Mouse (Mus musculus) CH12.LX (cell line): ENCODE measurements at regions not wholly inside any gene's neighbourhood (a gene's known extent, or its start where the extent isn't known, plus 50 kb on each side); places are given as distances from the start of the nearest gene placed in this dataset.

ENCODE experiments used
- CTCF ChIP-seq, 2 experiments: IDR thresholded peaks in 1 of 2; conservative IDR thresholded peaks in 1 of 2; 2 replicates each; pipeline ENCODE4 v1.5.1; 2011 to 2012; ENCODE audit warnings: low read depth in 2 of 2, low read length in 2 of 2, improper control_type of control experiment in 1 of 2, inconsistent platforms in 1 of 2, mild to moderate bottlenecking in 1 of 2, moderate library complexity in 1 of 2
- E2F4 ChIP-seq: IDR thresholded peaks from 2 replicates; pipeline ENCODE4 v1.6.1; 2011; ENCODE audit warnings: low read depth, low read length, improper control_type of control experiment; ENCODE audit not compliant: insufficient replicate concordance
- HCFC1 ChIP-seq: IDR thresholded peaks from 2 replicates; pipeline ENCODE4 v1.6.1; 2012; ENCODE audit warnings: low read depth, mild to moderate bottlenecking, inconsistent platforms, low read length, improper control_type of control experiment
- MAFK ChIP-seq: IDR thresholded peaks from 2 replicates; pipeline ENCODE4 v1.6.1; 2011; ENCODE audit warnings: low read length, improper control_type of control experiment; ENCODE audit not compliant: insufficient replicate concordance
- MAX ChIP-seq: IDR thresholded peaks from 2 replicates; pipeline ENCODE4 v1.6.1; 2011; ENCODE audit warnings: low read length, improper control_type of control experiment
- MXI1 ChIP-seq: IDR thresholded peaks from 2 replicates; pipeline ENCODE4 v1.6.1; 2011; ENCODE audit warnings: mild to moderate bottlenecking, low read depth, low read length, improper control_type of control experiment
- POLR2A ChIP-seq: IDR thresholded peaks from 2 replicates; pipeline ENCODE4 v1.6.1; 2011; ENCODE audit warnings: low read depth, mild to moderate bottlenecking, improper control_type of control experiment, low read length
- TCF12 ChIP-seq: IDR thresholded peaks from 2 replicates; pipeline ENCODE4 v1.6.1; 2014; ENCODE audit warnings: low read depth, mild to moderate bottlenecking, inconsistent platforms, low read length, improper control_type of control experiment
- USF1 ChIP-seq: IDR thresholded peaks from 2 replicates; pipeline ENCODE4 v1.6.1; 2014; ENCODE audit warnings: low read depth, mild to moderate bottlenecking, inconsistent platforms, low read length, improper control_type of control experiment

GRCm38 (mm10) chr13:107889588-107889984 is 154.7 kb upstream of the Smim15 start:
- TF ChIP-seq MAFK (no peak), POLR2A (no peak), HCFC1 (no peak), MAX (no peak), MXI1 (no peak), E2F4 (no peak), CTCF (conservative IDR thresholded peaks at IDR 0.05 in 1 of 2, IDR thresholded peaks at IDR 0.05 in 1 of 2; ENCODE audit: low read depth in 2 of 2, low read length in 2 of 2) (no peak), TCF12 (no peak), USF1 (no peak)
